Mouse (Mus musculus): ENCODE data around the gene Csf3r. TPM values are rescaled to one million over a fixed set of nuclear protein-coding genes. Genes with fewer than 3 reads are reported as not detected.

Gene Csf3r
- polyA plus RNA-seq, 1 experiment from 2014 or later: 0.76 TPM

- Histone ChIP-seq H3K27ac (no peak overlapping the region), H3K27me3 (ENCODE audit: control insufficient read depth, insufficient read depth, low read length) (no peaks in the 10 kb centered on the region), H3K9me3 (ENCODE audit: control insufficient read depth, low read length) (no peaks in the 10 kb centered on the region), H3K4me1 (replicated peaks; ENCODE audit: control insufficient read depth, insufficient read depth, low read length) (no peaks in the 10 kb centered on the region), H3K4me2 (replicated peaks) (no peak overlapping the region), H3K9ac (no peak overlapping the region), H3K4me3 (replicated peaks; ENCODE audit: low read length) (no peak overlapping the region), H3K36me3 (replicated peaks; ENCODE audit: control insufficient read depth, insufficient read depth) (peaks cover 18% of the 10 kb centered on the region; the same call in 1 of the 2 replicates)
- 82% methylated on average over 4 of the region's 4 CpGs for WGBS
- DNase-seq (ENCODE audit: low spot score): no peak
- no peak for ATAC-seq (ENCODE audit: low FRiP score)
Measured at GRCm38 (mm10) chr4:126090848-126091124, 66.4 kb downstream of the Csf3r start.

- Histone ChIP-seq H3K4me1 (replicated peaks; ENCODE audit: control insufficient read depth, insufficient read depth, low read length) (no peaks in the 10 kb centered on the region), H3K4me2 (replicated peaks) (no peak overlapping the region), H3K4me3 (replicated peaks; ENCODE audit: low read length) (no peak overlapping the region), H3K9ac (no peak overlapping the region), H3K27ac (no peak overlapping the region), H3K27me3 (ENCODE audit: control insufficient read depth, insufficient read depth, low read length) (no peaks in the 10 kb centered on the region), H3K36me3 (replicated peaks; ENCODE audit: control insufficient read depth, insufficient read depth) (peaks cover 18% of the 10 kb centered on the region; the same call in 1 of the 2 replicates), H3K9me3 (ENCODE audit: control insufficient read depth, low read length) (no peaks in the 10 kb centered on the region)
- WGBS: 89% methylated on average over 8 of the region's 8 CpGs
- DNase-seq (ENCODE audit: low spot score) (no peak), ATAC-seq (ENCODE audit: low FRiP score) (no peak)
Measured at GRCm38 (mm10) chr4:126091873-126092272, 67.5 kb downstream of the Csf3r start.

Other genes with a start within 250 kb of the Csf3r start
- 121 and 124 TPM in 2 replicates for gene Mrps15, start 22.4 kb downstream of the Csf3r start, polyA plus RNA-seq (2014; fragmentation: Nextera tagmentation; extraction: Ambion mirVana)
- 39.5 and 40.7 TPM in 2 replicates for gene Oscp1, start 34.0 kb downstream of the Csf3r start, polyA plus RNA-seq (2014; fragmentation: Nextera tagmentation; extraction: Ambion mirVana)
- gene Lsm10, start 72.1 kb downstream of the Csf3r start, polyA plus RNA-seq (2014; fragmentation: Nextera tagmentation; extraction: Ambion mirVana): 49.1 and 51.2 TPM in 2 replicates
- 24.2 and 25.2 TPM in 2 replicates for gene Stk40, start 79.4 kb downstream of the Csf3r start, polyA plus RNA-seq (2014; fragmentation: Nextera tagmentation; extraction: Ambion mirVana)
- 13.5 and 19.2 TPM in 2 replicates for gene Eva1b, start 123.2 kb downstream of the Csf3r start, polyA plus RNA-seq (2014; fragmentation: Nextera tagmentation; extraction: Ambion mirVana)
- 1.1 TPM in 2 replicates for gene Sh3d21, start 138.9 kb downstream of the Csf3r start, polyA plus RNA-seq (2014; fragmentation: Nextera tagmentation; extraction: Ambion mirVana)
- 127 and 139 TPM in 2 replicates for gene Thrap3, start 178.2 kb downstream of the Csf3r start, polyA plus RNA-seq (2014; fragmentation: Nextera tagmentation; extraction: Ambion mirVana)
- 84.2 and 90.0 TPM in 2 replicates for gene Map7d1, start 231.8 kb downstream of the Csf3r start, polyA plus RNA-seq (2014; fragmentation: Nextera tagmentation; extraction: Ambion mirVana)
- 40.7 and 45.9 TPM in 2 replicates for gene Trappc3, start 237.8 kb downstream of the Csf3r start, polyA plus RNA-seq (2014; fragmentation: Nextera tagmentation; extraction: Ambion mirVana)